In genomic region chr4:48746237-48746636, GRCm38 (mm10) we compare ENCODE assay signal across 15 mouse cellular contexts.
"Had no signal": no experiment of that assay in that cellular context is flagged by ENCODE, and none has a peak within 500 bp of the region (broad histone marks: within the 10 kb centered on the region; RNA-seq: fewer than 3 reads in every experiment).

No protein-coding gene starts in this region.

- H3K4me3 ChIP-seq: layer of hippocampus, adult 2 months; liver, embryonic 13.5 days; midbrain, embryonic 12.5 days; myocyte; neural tube, embryonic 13.5 days; stomach, embryonic 15.5 days had no signal

- H3K4me2 ChIP-seq: liver, embryonic 13.5 days; midbrain, embryonic 12.5 days; neural tube, embryonic 13.5 days; stomach, embryonic 15.5 days had no signal

- ATAC-seq: intestine, postnatal 0 days; midbrain, embryonic 16.5 days had no signal

- H3K27ac ChIP-seq: layer of hippocampus, adult 2 months; liver, embryonic 13.5 days; midbrain, embryonic 12.5 days; neural tube, embryonic 13.5 days; stomach, embryonic 15.5 days had no signal

- DNase-seq: kidney, adult 8-10 months; kidney, postnatal 14 days; layer of hippocampus, adult 9-11 months; liver, embryonic 13.5 days; retina, postnatal 1 day; right cerebral cortex, postnatal 25 days; spleen, adult 18-20 months; thymus, postnatal 36 days had no signal

- H3K9me3 ChIP-seq: liver, embryonic 13.5 days; midbrain, embryonic 12.5 days; neural tube, embryonic 13.5 days; stomach, embryonic 15.5 days had no signal

- H3K27me3 ChIP-seq: liver, embryonic 13.5 days; midbrain, embryonic 12.5 days; neural tube, embryonic 13.5 days; stomach, embryonic 15.5 days had no signal

- H3K9ac ChIP-seq: liver, embryonic 13.5 days; midbrain, embryonic 12.5 days; neural tube, embryonic 13.5 days; stomach, embryonic 15.5 days had no signal

- H3K36me3 ChIP-seq: liver, embryonic 13.5 days; midbrain, embryonic 12.5 days; neural tube, embryonic 13.5 days; stomach, embryonic 15.5 days had no signal

- H3K4me1 ChIP-seq: liver, embryonic 13.5 days; midbrain, embryonic 12.5 days; neural tube, embryonic 13.5 days; stomach, embryonic 15.5 days had no signal
